Mouse (Mus musculus) embryonic facial prominence, embryonic 13.5 days (tissue): ENCODE measurements around the gene P2ry2. TPM values are rescaled to one million over a fixed set of nuclear protein-coding genes. Genes with fewer than 3 reads are reported as not detected.

Experiments
- ATAC-seq: fragments of 200-750 bp; cut with Nextera tagmentation; 2 replicates; pipeline ENCODE4 v1.8.0; 2017; ENCODE audit warnings: low read depth; ENCODE audit not compliant: insufficient number of reproducible peaks, insufficient read depth, low FRiP score, low TSS enrichment
- H3K27ac ChIP-seq: fragments of 300-500 bp; sonication (generic); 2 replicates; pipeline ENCODE4 v1.5.1; 2015; ENCODE audit warnings: moderate library complexity, mild to moderate bottlenecking, inconsistent platforms
- H3K27me3 ChIP-seq: fragments of 300-500 bp; sonication (generic); 2 replicates; pipeline ENCODE4 v1.6.1; 2015; ENCODE audit warnings: mild to moderate bottlenecking, inconsistent platforms
- H3K36me3 ChIP-seq: fragments of 300-500 bp; sonication (generic); 2 replicates; pipeline ENCODE4 v1.6.1; 2015; ENCODE audit warnings: mild to moderate bottlenecking, inconsistent platforms
- H3K4me1 ChIP-seq: fragments of 300-500 bp; sonication (generic); 2 replicates; pipeline ENCODE4 v1.6.1; 2015; ENCODE audit warnings: inconsistent platforms
- H3K4me2 ChIP-seq: fragments of 300-500 bp; sonication (generic); 2 replicates; pipeline ENCODE4 v1.6.1; 2015; ENCODE audit warnings: moderate library complexity, mild to moderate bottlenecking, inconsistent platforms
- H3K4me3 ChIP-seq: fragments of 300-500 bp; sonication (generic); 2 replicates; pipeline ENCODE4 v1.5.1; 2015; ENCODE audit warnings: mild to moderate bottlenecking, inconsistent platforms
- H3K9ac ChIP-seq: fragments of 300-500 bp; sonication (generic); 2 replicates; pipeline ENCODE4 v1.6.1; 2015; ENCODE audit warnings: mild to moderate bottlenecking, inconsistent platforms
- H3K9me3 ChIP-seq: fragments of 300-500 bp; sonication (generic); 2 replicates; pipeline ENCODE4 v1.6.1; 2016; ENCODE audit warnings: inconsistent platforms
- WGBS: fragments of 180-500 bp; shearing (Covaris S2); methylation state at CpG from one replicate; pipeline ENCODE4 v1.1.7; 2015; ENCODE audit warnings: mixed read lengths; 5-methylcytosine and 5-hydroxymethylcytosine counted together
- polyA plus RNA-seq: library from polyadenylated mRNA; unstranded; fragments of >200 nt; fragmentation: Nextera tagmentation; extraction: Ambion mirVana; gene quantifications from 2 replicates; pipeline ENCODE4 v1.2.1, GENCODE M21; 2015

Gene P2ry2
- polyA plus RNA-seq, 1 experiment from 2014 or later = 2.2 TPM

- no peak for ATAC-seq
- no peak overlapping the region for H3K4me2 ChIP-seq
- H3K9me3 ChIP-seq = no peaks in the 10 kb centered on the region
- H3K4me3 ChIP-seq = no peak overlapping the region
- H3K4me1 ChIP-seq = no peaks in the 10 kb centered on the region; the same call in 1 of the 2 replicates
- H3K36me3 ChIP-seq = no peaks in the 10 kb centered on the region
- H3K9ac ChIP-seq = no peak overlapping the region
- H3K27me3 ChIP-seq = no peaks in the 10 kb centered on the region
- WGBS = 46% methylated on average over 8 of the region's 8 CpGs
- peak overlapping the region; percentile 5; the same call in 1 of the 2 replicates for H3K27ac ChIP-seq
Measured at GRCm38 (mm10) chr7:101043846-101044541, 31.3 kb upstream of the P2ry2 start.

DNA sequence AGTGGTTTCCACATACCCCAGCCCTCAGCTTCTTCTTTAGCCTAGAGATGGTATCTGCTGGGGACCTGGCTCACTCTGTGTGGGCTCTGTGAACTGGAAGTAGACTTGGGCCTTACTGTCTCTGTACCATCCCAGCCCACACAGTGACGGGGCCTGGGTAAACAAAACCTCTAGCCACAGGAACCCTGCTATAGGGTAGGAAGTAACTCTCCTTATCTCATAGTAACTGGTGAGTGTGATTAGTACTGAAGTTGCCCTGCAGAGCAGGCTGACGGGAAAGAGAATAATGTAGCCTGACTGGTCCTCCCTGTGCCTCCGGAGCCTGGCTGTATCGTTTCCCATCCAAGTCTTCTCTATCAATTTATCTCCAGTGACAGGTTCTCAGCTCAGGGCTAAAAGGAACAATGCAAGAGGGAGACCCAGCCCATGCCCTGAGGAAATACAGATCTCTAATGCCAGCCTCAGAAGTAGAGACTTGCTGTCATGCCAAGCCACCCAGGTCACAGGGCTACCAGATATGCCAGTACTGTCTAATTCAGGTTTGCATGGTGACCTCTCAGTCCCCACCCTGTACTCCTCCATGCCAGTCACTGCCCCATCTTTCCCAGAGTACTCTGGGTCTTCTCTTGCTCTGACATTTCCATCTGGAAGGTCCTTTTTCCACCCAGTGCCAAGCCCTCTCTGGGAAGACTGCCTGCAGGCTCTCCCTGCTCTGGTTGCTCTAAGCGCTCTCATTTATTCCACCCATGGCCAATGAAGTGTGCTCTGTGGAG, 29.5 kb upstream of the P2ry2 start:
- H3K9me3 ChIP-seq = no peaks in the 10 kb centered on the region
- H3K4me2 ChIP-seq = no peak overlapping the region
- H3K9ac ChIP-seq = no peak overlapping the region
- no peak overlapping the region for H3K27ac ChIP-seq
- no peaks in the 10 kb centered on the region; the same call in 1 of the 2 replicates for H3K4me1 ChIP-seq
- ATAC-seq = no peak
- H3K4me3 ChIP-seq = no peak overlapping the region
- WGBS = 64% methylated on average over 5 of the region's 5 CpGs
- no peaks in the 10 kb centered on the region for H3K36me3 ChIP-seq
- no peaks in the 10 kb centered on the region for H3K27me3 ChIP-seq

- Histone ChIP-seq H3K4me1 (no peaks in the 10 kb centered on the region; the same call in 1 of the 2 replicates), H3K4me3 (no peak overlapping the region), H3K27me3 (no peaks in the 10 kb centered on the region), H3K9me3 (no peaks in the 10 kb centered on the region), H3K4me2 (no peak overlapping the region), H3K27ac (no peak overlapping the region), H3K36me3 (no peaks in the 10 kb centered on the region), H3K9ac (no peak overlapping the region)
- ATAC-seq = no peak
- WGBS = 59% methylated on average over 2 of the region's 2 CpGs
Measured at GRCm38 (mm10) chr7:101041544-101041943, 28.9 kb upstream of the P2ry2 start.

DNA sequence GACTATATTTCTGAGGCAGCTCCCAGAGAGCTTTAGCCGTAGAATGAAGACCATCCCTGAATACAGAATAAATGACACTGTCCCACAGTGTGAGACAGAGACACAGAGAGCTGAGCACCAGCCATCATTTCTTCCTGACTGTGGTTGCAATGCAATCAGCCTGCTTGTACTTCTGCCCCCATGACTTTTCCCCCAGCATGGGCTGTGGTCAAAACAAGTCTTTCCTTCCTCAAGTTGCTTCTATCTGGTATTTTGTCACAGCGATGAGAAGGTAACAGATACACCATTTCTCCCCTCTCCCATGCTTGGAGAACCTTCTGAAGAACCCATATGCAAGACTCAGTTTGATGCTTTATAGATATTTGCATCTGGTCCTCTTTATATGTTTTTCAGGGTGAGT, 20.7 kb upstream of the P2ry2 start:
- H3K27me3 ChIP-seq = no peaks in the 10 kb centered on the region
- no peak overlapping the region for H3K9ac ChIP-seq
- H3K27ac ChIP-seq = no peak overlapping the region
- ATAC-seq = no peak
- no peak overlapping the region for H3K4me3 ChIP-seq
- H3K4me1 ChIP-seq = peaks cover 5% of the 10 kb centered on the region; the same call in 1 of the 2 replicates
- no peaks in the 10 kb centered on the region for H3K36me3 ChIP-seq
- H3K9me3 ChIP-seq = no peaks in the 10 kb centered on the region
- 87% methylated on average over 2 of the region's 2 CpGs for WGBS
- H3K4me2 ChIP-seq = no peak overlapping the region

DNA sequence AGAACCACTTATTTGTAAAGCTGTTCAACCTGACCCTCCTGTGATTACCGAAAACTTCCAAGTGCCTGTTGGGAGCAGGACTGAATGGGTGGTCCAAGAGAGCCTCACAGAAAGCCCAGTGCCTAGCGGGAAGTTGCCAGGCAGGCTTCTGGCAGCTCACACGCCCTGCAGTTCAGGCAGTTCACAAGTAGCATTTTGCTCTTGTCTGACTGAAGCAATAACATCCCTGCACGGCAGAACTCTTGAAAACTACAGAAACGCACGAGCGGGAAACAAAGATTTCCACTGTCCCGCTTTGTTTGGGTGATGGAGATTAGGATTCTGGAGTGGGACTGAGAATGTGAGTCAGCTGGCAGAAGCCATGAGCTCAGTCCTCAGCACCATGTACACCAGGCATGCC, 18.6 kb upstream of the P2ry2 start:
- H3K36me3 ChIP-seq = no peaks in the 10 kb centered on the region
- H3K4me3 ChIP-seq = no peak overlapping the region
- 49% methylated on average over 8 of the region's 8 CpGs for WGBS
- no peak overlapping the region for H3K9ac ChIP-seq
- H3K4me2 ChIP-seq = no peak overlapping the region
- no peak for ATAC-seq
- no peak overlapping the region for H3K27ac ChIP-seq
- H3K9me3 ChIP-seq = no peaks in the 10 kb centered on the region
- H3K27me3 ChIP-seq = no peaks in the 10 kb centered on the region
- peaks cover 5% of the 10 kb centered on the region; the same call in 1 of the 2 replicates for H3K4me1 ChIP-seq

DNA sequence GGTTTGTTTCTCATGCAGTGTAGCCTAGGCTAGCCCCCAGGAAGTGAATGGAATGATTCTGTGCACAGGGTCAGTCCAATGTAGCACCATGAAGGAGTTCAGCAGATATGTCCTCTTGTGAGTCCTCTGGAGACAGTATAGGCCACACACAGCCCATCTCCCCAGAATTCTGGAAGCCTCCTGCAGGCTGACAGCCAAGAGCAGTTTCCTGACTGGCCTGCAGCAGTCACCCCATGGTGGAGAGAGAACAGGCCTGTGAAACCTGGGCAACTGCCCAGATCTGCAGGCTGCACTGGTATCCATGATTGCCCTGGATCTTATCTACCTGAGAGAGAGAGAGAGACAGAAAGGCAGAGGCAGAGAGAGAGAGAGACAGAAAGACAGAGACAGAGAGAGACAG, 18.1 kb upstream of the P2ry2 start:
- Histone ChIP-seq H3K27ac (no peak overlapping the region), H3K36me3 (no peaks in the 10 kb centered on the region), H3K9me3 (no peaks in the 10 kb centered on the region), H3K4me3 (no peak overlapping the region), H3K4me2 (no peak overlapping the region), H3K9ac (no peak overlapping the region), H3K27me3 (no peaks in the 10 kb centered on the region), H3K4me1 (peaks cover 5% of the 10 kb centered on the region; the same call in 1 of the 2 replicates)
- ATAC-seq = no peak

GRCm38 (mm10) chr7:101029446-101029845, 16.8 kb upstream of the P2ry2 start:
- H3K9me3 ChIP-seq = no peaks in the 10 kb centered on the region
- no peak overlapping the region for H3K4me2 ChIP-seq
- peaks cover 5% of the 10 kb centered on the region; the same call in 1 of the 2 replicates for H3K4me1 ChIP-seq
- no peaks in the 10 kb centered on the region for H3K27me3 ChIP-seq
- no peak overlapping the region for H3K4me3 ChIP-seq
- 82% methylated on average over 6 of the region's 6 CpGs for WGBS
- no peak overlapping the region for H3K27ac ChIP-seq
- no peak overlapping the region for H3K9ac ChIP-seq
- ATAC-seq = no peak
- no peaks in the 10 kb centered on the region for H3K36me3 ChIP-seq

GRCm38 (mm10) chr7:101028991-101029390, 16.3 kb upstream of the P2ry2 start:
- no peak overlapping the region for H3K4me2 ChIP-seq
- ATAC-seq = no peak
- no peak overlapping the region for H3K9ac ChIP-seq
- no peaks in the 10 kb centered on the region for H3K36me3 ChIP-seq
- H3K4me1 ChIP-seq = peaks cover 5% of the 10 kb centered on the region; the same call in 1 of the 2 replicates
- no peaks in the 10 kb centered on the region for H3K27me3 ChIP-seq
- H3K27ac ChIP-seq = no peak overlapping the region
- no peaks in the 10 kb centered on the region for H3K9me3 ChIP-seq
- WGBS = 84% methylated on average over 9 of the region's 9 CpGs
- no peak overlapping the region for H3K4me3 ChIP-seq

DNA sequence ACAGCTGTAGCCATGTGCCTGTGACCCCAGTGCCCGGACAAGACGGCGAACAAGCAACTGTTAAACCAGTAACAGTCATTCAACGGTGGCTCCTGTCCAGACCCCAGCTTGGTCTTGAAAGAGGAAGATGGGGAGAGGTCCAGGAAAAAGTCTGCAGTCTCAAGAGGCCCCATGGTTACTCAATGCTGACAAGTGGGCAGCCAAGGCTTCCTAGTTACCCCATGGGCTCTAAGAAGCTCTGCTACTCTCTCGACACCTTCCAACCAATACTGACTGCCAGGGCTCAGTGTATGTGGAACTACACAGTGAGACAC, 15.7 kb upstream of the P2ry2 start:
- H3K27ac ChIP-seq = no peak overlapping the region

DNA sequence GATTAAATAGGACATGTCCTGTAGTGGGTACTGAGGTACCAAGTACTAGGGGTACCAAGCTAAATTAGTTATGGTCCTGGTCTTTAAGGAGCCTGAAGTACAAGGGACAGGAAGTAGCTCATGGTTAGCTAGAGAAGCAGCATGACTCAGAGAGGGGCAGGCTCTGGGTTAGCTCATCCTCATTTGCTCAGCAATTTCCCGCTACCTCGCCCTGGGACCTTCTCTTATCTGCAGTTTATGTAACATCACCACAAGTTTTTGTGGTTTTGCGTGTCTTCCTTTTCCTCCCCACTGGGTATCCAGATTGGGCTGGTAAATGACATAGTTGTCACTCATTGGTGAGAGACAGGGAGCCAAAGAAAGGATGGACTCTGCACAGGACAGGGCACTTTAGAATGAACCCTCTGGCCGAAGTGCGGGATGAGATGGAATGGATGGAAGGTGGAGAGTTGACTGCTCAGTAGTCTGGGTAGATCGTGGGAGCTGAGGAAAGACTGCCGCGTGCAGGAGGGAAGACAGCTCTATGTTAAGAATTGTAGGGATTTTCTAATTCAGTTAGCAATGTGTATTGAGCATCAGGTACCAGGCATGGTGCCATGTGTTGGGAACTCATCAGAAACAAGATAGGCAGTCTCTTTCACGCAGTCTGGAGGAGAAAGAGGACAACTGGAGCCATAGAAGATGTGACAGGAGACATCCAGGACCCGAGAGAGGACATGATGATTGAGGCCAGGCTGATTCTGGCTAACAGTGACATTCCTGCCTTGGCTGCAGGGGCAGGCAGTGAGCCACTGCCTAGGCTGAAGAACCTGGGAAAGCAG, 15.2 kb upstream of the P2ry2 start:
- ATAC-seq = no peak
- Histone ChIP-seq H3K27ac (no peak overlapping the region), H3K4me1 (peaks cover 5% of the 10 kb centered on the region; the same call in 1 of the 2 replicates), H3K4me2 (no peak overlapping the region), H3K27me3 (no peaks in the 10 kb centered on the region), H3K9ac (no peak overlapping the region), H3K36me3 (no peaks in the 10 kb centered on the region), H3K9me3 (no peaks in the 10 kb centered on the region), H3K4me3 (no peak overlapping the region)
- 84% methylated on average over 10 of the region's 10 CpGs for WGBS

More for the DNA sequence above, 15.7 kb upstream of the P2ry2 start:
- Histone ChIP-seq H3K4me2 (no peak overlapping the region), H3K36me3 (no peaks in the 10 kb centered on the region), H3K4me1 (peaks cover 5% of the 10 kb centered on the region; the same call in 1 of the 2 replicates), H3K4me3 (no peak overlapping the region), H3K9me3 (no peaks in the 10 kb centered on the region), H3K27me3 (no peaks in the 10 kb centered on the region), H3K9ac (no peak overlapping the region)
- no peak for ATAC-seq
- 95% methylated on average over 5 of the region's 5 CpGs for WGBS

DNA sequence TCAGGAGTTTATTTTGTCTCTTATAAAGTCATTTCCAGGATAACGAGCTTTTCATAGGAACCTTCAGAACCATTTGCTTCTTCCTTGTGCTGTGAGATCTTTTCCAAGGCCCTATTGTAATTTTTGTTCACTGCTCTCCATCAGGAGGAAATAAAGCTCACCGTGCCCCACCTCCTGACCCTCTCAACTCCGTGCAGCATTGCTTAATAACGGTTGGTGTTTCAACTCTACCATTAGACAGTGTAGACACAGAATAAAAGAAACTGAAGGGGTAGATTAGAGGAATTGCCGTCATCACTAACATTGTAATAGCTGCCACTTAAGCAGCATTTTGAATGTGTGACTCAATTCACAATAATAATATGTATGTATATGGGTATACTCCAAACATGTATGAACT, 14.2 kb upstream of the P2ry2 start:
- no peak overlapping the region for H3K4me2 ChIP-seq
- no peak for ATAC-seq
- WGBS = 58% methylated on average over 5 of the region's 5 CpGs

More for the DNA sequence above, 14.2 kb upstream of the P2ry2 start:
- H3K9me3 ChIP-seq = no peaks in the 10 kb centered on the region
- H3K4me3 ChIP-seq = no peak overlapping the region
- no peaks in the 10 kb centered on the region for H3K27me3 ChIP-seq
- H3K27ac ChIP-seq = no peak overlapping the region
- H3K9ac ChIP-seq = no peak overlapping the region
- H3K36me3 ChIP-seq = no peaks in the 10 kb centered on the region
- H3K4me1 ChIP-seq = peaks cover 5% of the 10 kb centered on the region; the same call in 1 of the 2 replicates
